Mouse (Mus musculus) liver, embryonic 13.5 days (tissue): Measurements from ENCODE around the gene Cacna1e. TPM values are rescaled to one million over a fixed set of nuclear protein-coding genes. Genes with fewer than 3 reads are reported as not detected.

Source experiments
- ATAC-seq: fragments of 200-750 bp; cut with Nextera tagmentation; 2 replicates; pipeline ENCODE4 v1.8.0; 2017; ENCODE audit warnings: low read depth, mild to moderate bottlenecking, moderate number of reproducible peaks, moderate library complexity
- DNase-seq: peaks from one replicate; pipeline ENCODE4 v3.0.0; 2022
- H3K27ac ChIP-seq: fragments of 300-500 bp; sonication (generic); 2 replicates; pipeline ENCODE4 v1.5.1; 2015; ENCODE audit warnings: moderate library complexity, mild to moderate bottlenecking, inconsistent platforms
- H3K27me3 ChIP-seq: fragments of 300-500 bp; sonication (generic); 2 replicates; pipeline ENCODE4 v1.6.1; 2015; ENCODE audit warnings: mild to moderate bottlenecking, inconsistent platforms
- H3K36me3 ChIP-seq: fragments of 300-500 bp; sonication (generic); 2 replicates; pipeline ENCODE4 v1.6.1; 2015; ENCODE audit warnings: mild to moderate bottlenecking, inconsistent platforms
- H3K4me1 ChIP-seq: fragments of 300-500 bp; sonication (generic); replicated peaks from 2 replicates; pipeline ENCODE4 v1.6.1; 2015; ENCODE audit warnings: inconsistent platforms
- H3K4me2 ChIP-seq: fragments of 300-500 bp; sonication (generic); 2 replicates; pipeline ENCODE4 v1.6.1; 2015; ENCODE audit warnings: inconsistent platforms, mild to moderate bottlenecking, moderate library complexity
- H3K4me3 ChIP-seq: fragments of 300-500 bp; sonication (generic); replicated peaks from 2 replicates; pipeline ENCODE4 v1.5.1; 2015; ENCODE audit warnings: mild to moderate bottlenecking, inconsistent platforms
- H3K9ac ChIP-seq: fragments of 300-500 bp; sonication (generic); 2 replicates; pipeline ENCODE4 v1.6.1; 2015; ENCODE audit warnings: mild to moderate bottlenecking, inconsistent platforms
- H3K9me3 ChIP-seq: fragments of 300-500 bp; sonication (generic); replicated peaks from 2 replicates; pipeline ENCODE4 v1.6.1; 2016; ENCODE audit warnings: inconsistent platforms
- WGBS: fragments of 180-500 bp; shearing (Covaris S2); methylation state at CpG from one replicate; pipeline ENCODE4 v1.1.7; 2015; ENCODE audit not compliant: insufficient replicate concordance; 5-methylcytosine and 5-hydroxymethylcytosine counted together
- polyA plus RNA-seq: library from polyadenylated mRNA; unstranded; fragments of >200 nt; fragmentation: Nextera tagmentation; extraction: Ambion mirVana; gene quantifications from 2 replicates; pipeline ENCODE4 v1.2.1, GENCODE M21; 2015

Gene Cacna1e
- polyA plus RNA-seq, 1 experiment from 2014 or later = 0.03 TPM

DNA sequence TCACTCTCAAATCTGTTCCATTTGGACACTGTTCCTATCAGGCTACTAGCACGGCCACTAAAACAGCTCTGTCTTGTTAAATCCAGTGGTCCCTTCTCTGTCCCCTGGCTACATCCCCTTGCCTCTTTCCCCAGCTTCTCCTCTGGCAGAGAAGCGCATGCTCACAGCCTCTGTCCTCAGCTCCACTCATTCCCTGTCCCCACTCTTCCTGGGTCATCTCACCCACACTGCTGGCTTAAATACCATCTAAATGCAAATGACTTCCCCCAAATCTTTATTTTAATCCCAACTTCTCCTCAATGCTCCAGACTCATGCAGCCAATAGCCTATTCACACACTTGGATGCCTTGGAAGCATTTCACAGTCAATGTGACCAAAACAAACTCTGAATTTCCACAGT lies 407.6 kb downstream of the Cacna1e start:
- no peaks in the 10 kb centered on the region for H3K27me3 ChIP-seq
- H3K9ac ChIP-seq = no peak overlapping the region
- no peaks in the 10 kb centered on the region for H3K36me3 ChIP-seq
- no peaks in the 10 kb centered on the region for H3K4me1 ChIP-seq
- H3K4me3 ChIP-seq = no peak overlapping the region
- H3K4me2 ChIP-seq = no peak overlapping the region
- ATAC-seq = no peak
- no peak overlapping the region for H3K27ac ChIP-seq
- no peak for DNase-seq
- WGBS = 53% methylated on average over 2 of the region's 2 CpGs
- peaks cover 4% of the 10 kb centered on the region; the same call in 1 of the 2 replicates for H3K9me3 ChIP-seq

DNA sequence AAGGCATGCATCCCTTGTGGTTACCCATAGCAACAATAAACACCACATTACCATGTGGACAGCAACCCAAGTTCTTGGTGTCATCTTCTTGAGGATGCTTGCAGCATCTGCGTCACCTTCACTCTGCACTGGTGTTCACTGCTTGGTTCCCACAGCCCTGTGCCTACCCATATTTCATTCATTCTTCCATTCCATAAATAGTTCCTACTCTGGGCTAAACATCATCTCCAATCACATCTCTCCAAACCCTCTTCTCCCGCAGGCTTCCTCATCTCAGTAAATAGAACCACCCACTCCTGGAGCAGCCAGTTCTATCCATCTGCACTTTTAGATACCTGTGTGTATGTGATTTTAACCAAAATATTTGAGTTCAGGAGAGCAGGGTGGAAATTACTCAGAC lies 408.6 kb downstream of the Cacna1e start:
- peaks cover 4% of the 10 kb centered on the region; the same call in 1 of the 2 replicates for H3K9me3 ChIP-seq
- H3K27ac ChIP-seq = no peak overlapping the region
- H3K27me3 ChIP-seq = no peaks in the 10 kb centered on the region
- no peak for DNase-seq
- 74% methylated on average over 2 of the region's 2 CpGs for WGBS
- no peak overlapping the region for H3K4me2 ChIP-seq
- ATAC-seq = no peak
- H3K36me3 ChIP-seq = no peaks in the 10 kb centered on the region
- H3K9ac ChIP-seq = no peak overlapping the region
- no peak overlapping the region for H3K4me3 ChIP-seq
- H3K4me1 ChIP-seq = no peaks in the 10 kb centered on the region

DNA sequence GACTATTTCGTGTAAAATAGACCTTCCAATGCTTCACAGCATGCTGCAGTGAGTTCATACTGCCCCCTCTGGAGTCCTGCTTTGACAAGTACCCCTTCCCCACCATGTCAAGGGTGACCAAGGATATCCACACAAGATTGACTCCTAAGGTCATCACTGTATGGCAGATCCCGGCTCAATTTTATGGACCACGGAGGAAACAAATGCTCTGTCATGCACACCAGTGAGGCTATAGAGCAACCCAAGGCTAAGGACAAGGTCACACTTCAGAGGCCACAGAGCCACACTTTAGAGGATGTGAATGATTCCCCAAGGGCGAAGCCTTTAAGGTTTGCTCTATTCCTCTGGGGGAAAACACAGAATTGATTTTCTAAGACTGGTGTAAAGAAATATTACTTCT lies 410.1 kb downstream of the Cacna1e start:
- Histone ChIP-seq H3K4me1 (no peaks in the 10 kb centered on the region), H3K27me3 (no peaks in the 10 kb centered on the region), H3K27ac (no peak overlapping the region), H3K9me3 (peaks cover 4% of the 10 kb centered on the region; the same call in 1 of the 2 replicates), H3K4me2 (no peak overlapping the region), H3K4me3 (no peak overlapping the region), H3K36me3 (no peaks in the 10 kb centered on the region), H3K9ac (no peak overlapping the region)
- 48% methylated on average over 4 of the region's 4 CpGs for WGBS
- DNase-seq = no peak
- ATAC-seq = no peak

GRCm38 (mm10) chr1:154467265-154467664 lies 417.0 kb downstream of the Cacna1e start:
- 61% methylated on average over 3 of the region's 3 CpGs for WGBS
- Histone ChIP-seq H3K27ac (no peak overlapping the region), H3K4me2 (no peak overlapping the region)

GRCm38 (mm10) chr1:154461521-154461920 lies 422.8 kb downstream of the Cacna1e start:
- WGBS = 72% methylated on average over 5 of the region's 5 CpGs
- Histone ChIP-seq H3K9me3 (no peaks in the 10 kb centered on the region), H3K27me3 (no peaks in the 10 kb centered on the region), H3K4me1 (no peaks in the 10 kb centered on the region), H3K27ac (no peak overlapping the region), H3K36me3 (no peaks in the 10 kb centered on the region), H3K4me2 (no peak overlapping the region), H3K4me3 (no peak overlapping the region), H3K9ac (no peak overlapping the region)
- DNase-seq (no peak), ATAC-seq (no peak)

More at GRCm38 (mm10) chr1:154467265-154467664, 417.0 kb downstream of the Cacna1e start:
- no peak overlapping the region for H3K9ac ChIP-seq
- no peaks in the 10 kb centered on the region for H3K36me3 ChIP-seq
- H3K4me1 ChIP-seq = no peaks in the 10 kb centered on the region
- DNase-seq (no peak), ATAC-seq (no peak)
- H3K27me3 ChIP-seq = no peaks in the 10 kb centered on the region
- H3K4me3 ChIP-seq = no peak overlapping the region
- no peaks in the 10 kb centered on the region for H3K9me3 ChIP-seq

GRCm38 (mm10) chr1:154460067-154460466 lies 424.2 kb downstream of the Cacna1e start:
- ATAC-seq (no peak), DNase-seq (no peak)
- Histone ChIP-seq H3K4me3 (no peak overlapping the region), H3K27me3 (no peaks in the 10 kb centered on the region), H3K9me3 (no peaks in the 10 kb centered on the region), H3K4me2 (no peak overlapping the region), H3K4me1 (no peaks in the 10 kb centered on the region), H3K27ac (no peak overlapping the region), H3K36me3 (no peaks in the 10 kb centered on the region), H3K9ac (no peak overlapping the region)
- WGBS = 71% methylated on average over 7 of the region's 7 CpGs

GRCm38 (mm10) chr1:154458601-154459000 lies 425.7 kb downstream of the Cacna1e start:
- ATAC-seq (no peak), DNase-seq (no peak)
- Histone ChIP-seq H3K4me3 (no peak overlapping the region), H3K9me3 (no peaks in the 10 kb centered on the region), H3K9ac (no peak overlapping the region), H3K27ac (no peak overlapping the region), H3K27me3 (no peaks in the 10 kb centered on the region), H3K4me1 (no peaks in the 10 kb centered on the region), H3K4me2 (no peak overlapping the region), H3K36me3 (no peaks in the 10 kb centered on the region)
- 56% methylated on average over 2 of the region's 2 CpGs for WGBS

- no peaks in the 10 kb centered on the region for H3K4me1 ChIP-seq
- H3K4me3 ChIP-seq = no peak overlapping the region
- DNase-seq (no peak), ATAC-seq (no peak)
- no peak overlapping the region for H3K9ac ChIP-seq
- WGBS = 68% methylated on average over 3 of the region's 3 CpGs
- H3K27me3 ChIP-seq = no peaks in the 10 kb centered on the region
- H3K9me3 ChIP-seq = no peaks in the 10 kb centered on the region
- H3K36me3 ChIP-seq = no peaks in the 10 kb centered on the region
- no peak overlapping the region for H3K27ac ChIP-seq
- H3K4me2 ChIP-seq = no peak overlapping the region
Measured at GRCm38 (mm10) chr1:154450799-154451198, 433.5 kb downstream of the Cacna1e start.

- no peak overlapping the region for H3K9ac ChIP-seq
- 63% methylated on average over 3 of the region's 3 CpGs for WGBS
Measured at GRCm38 (mm10) chr1:154446456-154446855, 437.8 kb downstream of the Cacna1e start.

DNA sequence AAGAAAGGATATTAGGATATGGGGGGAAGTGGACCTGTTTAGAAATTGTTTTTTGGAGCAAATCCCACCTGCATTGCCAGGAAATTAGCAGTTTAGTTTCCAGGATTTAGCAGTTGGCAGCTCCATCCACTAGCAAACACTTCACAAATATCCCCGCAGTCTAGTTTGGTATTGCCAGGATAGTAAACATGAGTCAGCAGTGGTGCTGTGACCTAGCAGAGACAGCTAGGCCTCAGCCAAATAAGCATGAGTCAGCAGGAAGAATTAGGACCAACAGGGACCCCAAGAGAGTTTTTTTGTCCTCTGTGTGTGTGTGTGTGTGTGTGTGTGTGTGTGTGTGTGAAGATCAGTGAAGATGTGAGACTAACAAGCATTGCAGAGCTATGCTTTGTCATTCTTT lies 450.8 kb downstream of the Cacna1e start:
- WGBS = 86% methylated on average over 1 of the region's 1 CpGs

More at GRCm38 (mm10) chr1:154446456-154446855, 437.8 kb downstream of the Cacna1e start:
- no peaks in the 10 kb centered on the region for H3K9me3 ChIP-seq
- H3K4me1 ChIP-seq = no peaks in the 10 kb centered on the region
- DNase-seq (no peak), ATAC-seq (no peak)
- no peak overlapping the region for H3K27ac ChIP-seq
- no peaks in the 10 kb centered on the region for H3K27me3 ChIP-seq
- H3K4me2 ChIP-seq = no peak overlapping the region
- no peaks in the 10 kb centered on the region for H3K36me3 ChIP-seq
- no peak overlapping the region for H3K4me3 ChIP-seq

GRCm38 (mm10) chr1:154433112-154433511 lies 451.2 kb downstream of the Cacna1e start:
- H3K27me3 ChIP-seq = no peaks in the 10 kb centered on the region
- H3K9ac ChIP-seq = no peak overlapping the region
- 54% methylated on average over 1 of the region's 1 CpGs for WGBS

More for the DNA sequence above, 450.8 kb downstream of the Cacna1e start:
- H3K27me3 ChIP-seq = no peaks in the 10 kb centered on the region
- H3K4me2 ChIP-seq = no peak overlapping the region
- ATAC-seq (no peak), DNase-seq (no peak)
- no peak overlapping the region for H3K27ac ChIP-seq
- H3K9ac ChIP-seq = no peak overlapping the region
- H3K9me3 ChIP-seq = no peaks in the 10 kb centered on the region
- H3K36me3 ChIP-seq = no peaks in the 10 kb centered on the region
- H3K4me1 ChIP-seq = no peaks in the 10 kb centered on the region
- no peak overlapping the region for H3K4me3 ChIP-seq

GRCm38 (mm10) chr1:154428276-154428675 lies 456.0 kb downstream of the Cacna1e start:
- H3K4me3 ChIP-seq = no peak overlapping the region
- no peaks in the 10 kb centered on the region for H3K9me3 ChIP-seq
- H3K36me3 ChIP-seq = no peaks in the 10 kb centered on the region
- ATAC-seq (no peak), DNase-seq (no peak)
- H3K27me3 ChIP-seq = no peaks in the 10 kb centered on the region
- H3K4me2 ChIP-seq = no peak overlapping the region
- WGBS = 64% methylated on average over 7 of the region's 7 CpGs
- H3K27ac ChIP-seq = no peak overlapping the region
- H3K9ac ChIP-seq = no peak overlapping the region
- no peaks in the 10 kb centered on the region for H3K4me1 ChIP-seq

More at GRCm38 (mm10) chr1:154433112-154433511, 451.2 kb downstream of the Cacna1e start:
- H3K4me3 ChIP-seq = no peak overlapping the region
- no peaks in the 10 kb centered on the region for H3K36me3 ChIP-seq
- H3K9me3 ChIP-seq = no peaks in the 10 kb centered on the region
- DNase-seq (no peak), ATAC-seq (no peak)
- H3K27ac ChIP-seq = no peak overlapping the region
- H3K4me2 ChIP-seq = no peak overlapping the region
- H3K4me1 ChIP-seq = no peaks in the 10 kb centered on the region
